In genomic region chr9:44045884-44046272, GRCm38 (mm10) we compare ENCODE assay signal across 12 mouse cellular contexts. TPM values are rescaled to one million over a fixed set of nuclear protein-coding genes. Genes with fewer than 3 reads are reported as not detected.
"Had no signal": no experiment of that assay in that cellular context is flagged by ENCODE, and none has a peak within 500 bp of the region (broad histone marks: within the 10 kb centered on the region; RNA-seq: fewer than 3 reads in every experiment).

No protein-coding gene starts in this region.

- H3K4me1 ChIP-seq: liver, embryonic 15.5 days had no signal

- DNase-seq: kidney, postnatal 25 days; lung, adult 2 months; lung, postnatal 36 days; right cerebral cortex, postnatal 14 days had no signal

- H3K4me2 ChIP-seq: liver, embryonic 11.5 days; liver, embryonic 15.5 days; midbrain, embryonic 13.5 days had no signal

- H3K9me3 ChIP-seq: limb, embryonic 10.5 days; liver, embryonic 15.5 days; midbrain, embryonic 13.5 days had no signal

- H3K9ac ChIP-seq: liver, embryonic 15.5 days; midbrain, embryonic 13.5 days had no signal

- H3K4me3 ChIP-seq: limb, embryonic 10.5 days; liver, embryonic 15.5 days; midbrain, embryonic 13.5 days had no signal

- H3K36me3 ChIP-seq: limb, embryonic 10.5 days; liver, embryonic 15.5 days; midbrain, embryonic 13.5 days had no signal

- ATAC-seq: intestine, postnatal 0 days; lung, postnatal 0 days; midbrain, embryonic 13.5 days had no signal

- H3K27ac ChIP-seq: limb, embryonic 10.5 days; liver, embryonic 15.5 days; midbrain, embryonic 13.5 days; stomach, postnatal 0 days had no signal

RNA-seq across cellular contexts. Expression of gene Mfrp, which starts 55.7 kb away (rescaled TPM):
- polyA plus RNA-seq: liver, embryonic 15.5 days; neural tube, embryonic 14.5 days; stomach, postnatal 0 days had no signal
